Mouse (Mus musculus) adrenal gland, postnatal 10 days (tissue): Measurements from ENCODE around the gene Ddx6. TPM values are rescaled to one million over a fixed set of nuclear protein-coding genes. Genes with fewer than 3 reads are reported as not detected.
"Not testable (repeated sequence)": the region's sequence is repeated elsewhere in the genome, so short reads cannot be mapped to it uniquely, and the experiment has no call there.

ENCODE experiments used
- DNase-seq: peaks from one replicate; pipeline ENCODE4 v3.0.0; 2021; ENCODE audit warnings: mixed read lengths
- total RNA-seq, 2 experiments: library from RNA; stranded (reverse); gene quantifications; 2 replicates each; pipeline ENCODE4 v1.2.3; 2021

Ddx6 gene
- total RNA-seq, 2 experiments from 2014 or later: 106 to 118 TPM

DNA sequence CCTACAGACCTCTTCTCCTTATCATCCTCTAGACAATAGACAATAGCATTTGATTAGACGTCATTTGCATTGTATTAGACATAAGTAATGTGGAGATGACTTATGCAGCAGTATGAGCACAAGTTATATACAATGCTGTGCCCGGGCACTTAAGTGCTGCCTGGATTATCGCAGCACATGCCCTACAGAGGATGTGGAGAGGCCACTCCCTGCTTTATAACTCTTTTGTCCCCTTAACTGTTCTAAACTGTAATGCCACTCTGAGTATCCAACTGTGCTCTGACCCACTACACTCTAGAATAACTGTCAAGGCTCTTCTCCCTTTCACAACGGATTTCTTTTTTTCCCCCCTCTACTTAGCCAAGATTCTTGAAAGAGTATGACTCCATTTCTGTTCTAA lies 10.8 kb upstream of the Ddx6 start:
- no peak for DNase-seq

GRCm38 (mm10) chr9:44594901-44595536 lies 9.7 kb upstream of the Ddx6 start:
- no peak for DNase-seq

GRCm38 (mm10) chr9:44595537-44595930 lies 9.2 kb upstream of the Ddx6 start:
- DNase-seq: no peak

DNA sequence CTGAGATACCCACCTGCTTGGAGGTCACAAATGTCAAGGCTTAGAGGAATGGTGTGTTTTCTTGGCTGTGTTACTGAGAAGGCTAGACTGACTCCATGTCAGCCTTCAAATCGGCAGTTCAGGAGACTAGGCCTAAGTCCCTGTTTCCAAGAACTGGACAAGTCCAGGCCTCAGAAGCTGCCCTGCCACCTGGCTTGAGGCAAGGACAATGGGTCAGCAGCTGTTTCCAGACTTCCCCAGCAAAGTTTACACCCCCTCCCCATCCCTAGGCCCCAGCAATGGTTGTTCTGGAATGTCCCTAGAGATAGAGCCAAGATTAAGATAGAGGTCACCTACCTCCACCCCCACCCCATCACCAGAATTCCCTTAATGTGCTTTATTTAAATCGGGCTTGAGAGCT lies 7.0 kb upstream of the Ddx6 start:
- DNase-seq: no peak

DNA sequence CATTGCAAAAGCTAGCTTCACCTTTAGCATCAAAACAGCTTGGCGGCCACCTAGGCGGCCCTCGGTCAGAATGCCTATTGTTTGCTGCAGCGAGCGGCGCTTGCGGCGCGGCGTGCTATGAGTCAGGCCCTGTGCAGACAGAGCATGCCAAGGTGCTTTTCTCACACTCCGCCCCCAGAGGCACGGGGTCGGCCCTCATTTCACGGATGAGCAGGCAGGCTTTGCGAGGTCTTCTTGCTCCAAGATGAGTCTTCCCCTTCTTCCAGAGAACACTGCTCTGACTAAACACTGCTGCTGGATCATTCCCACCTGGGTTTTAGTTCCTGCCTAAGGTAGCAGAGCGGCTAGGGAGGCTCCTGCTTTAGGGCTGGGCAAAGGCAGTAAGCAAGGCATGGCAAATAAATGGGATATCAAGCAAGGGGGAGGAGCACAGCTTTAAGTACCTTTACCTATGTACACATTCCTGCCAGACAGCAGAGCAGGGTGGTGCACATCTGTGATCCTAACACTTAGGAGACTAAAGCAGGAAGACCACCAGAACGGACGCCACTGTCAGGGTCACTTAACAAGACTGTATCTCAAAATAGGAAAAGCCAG lies 5.7 kb upstream of the Ddx6 start:
- DNase-seq: peak; percentile 48

DNA sequence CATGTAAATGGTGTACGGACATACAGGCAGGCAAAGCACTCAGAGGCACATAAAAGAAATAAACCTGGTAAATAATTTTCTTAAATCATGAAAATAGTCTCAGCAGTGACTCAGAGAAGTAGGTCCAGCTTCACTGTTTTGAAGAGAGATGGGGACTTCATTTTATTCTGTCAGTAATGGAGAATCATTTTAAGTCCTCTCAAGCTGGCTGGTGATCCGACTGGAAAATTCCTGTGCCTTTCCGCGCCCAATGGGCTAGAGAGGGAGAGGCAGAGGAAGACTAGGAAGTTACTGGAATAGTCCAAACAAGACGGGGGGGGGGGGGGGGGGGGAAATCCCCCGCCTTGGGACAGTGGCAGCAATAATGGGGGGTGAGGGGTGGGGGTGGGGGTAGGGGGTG lies 5.1 kb upstream of the Ddx6 start:
- no peak for DNase-seq

- DNase-seq: no peak
Observed at GRCm38 (mm10) chr9:44600801-44601200, 3.9 kb upstream of the Ddx6 start.

DNA sequence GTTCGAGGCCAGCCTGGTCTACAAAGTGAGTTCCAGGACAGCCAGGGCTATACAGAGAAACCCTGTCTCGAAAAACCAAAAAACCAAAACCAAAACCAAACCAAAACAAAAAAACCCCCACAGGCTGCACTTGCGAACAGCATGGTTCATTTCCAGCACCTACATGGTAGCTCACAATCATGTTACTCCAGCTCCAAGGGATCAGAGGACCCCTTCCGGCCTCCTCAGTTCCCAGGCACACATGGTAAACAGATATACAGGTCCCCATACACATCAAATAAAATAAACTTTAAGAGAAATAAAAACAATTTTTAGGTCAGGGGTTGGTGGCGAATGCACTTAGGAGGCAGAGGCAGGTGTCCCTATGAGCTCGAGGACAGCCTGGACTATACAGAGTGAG lies 1.9 kb upstream of the Ddx6 start:
- DNase-seq: no peak

DNA sequence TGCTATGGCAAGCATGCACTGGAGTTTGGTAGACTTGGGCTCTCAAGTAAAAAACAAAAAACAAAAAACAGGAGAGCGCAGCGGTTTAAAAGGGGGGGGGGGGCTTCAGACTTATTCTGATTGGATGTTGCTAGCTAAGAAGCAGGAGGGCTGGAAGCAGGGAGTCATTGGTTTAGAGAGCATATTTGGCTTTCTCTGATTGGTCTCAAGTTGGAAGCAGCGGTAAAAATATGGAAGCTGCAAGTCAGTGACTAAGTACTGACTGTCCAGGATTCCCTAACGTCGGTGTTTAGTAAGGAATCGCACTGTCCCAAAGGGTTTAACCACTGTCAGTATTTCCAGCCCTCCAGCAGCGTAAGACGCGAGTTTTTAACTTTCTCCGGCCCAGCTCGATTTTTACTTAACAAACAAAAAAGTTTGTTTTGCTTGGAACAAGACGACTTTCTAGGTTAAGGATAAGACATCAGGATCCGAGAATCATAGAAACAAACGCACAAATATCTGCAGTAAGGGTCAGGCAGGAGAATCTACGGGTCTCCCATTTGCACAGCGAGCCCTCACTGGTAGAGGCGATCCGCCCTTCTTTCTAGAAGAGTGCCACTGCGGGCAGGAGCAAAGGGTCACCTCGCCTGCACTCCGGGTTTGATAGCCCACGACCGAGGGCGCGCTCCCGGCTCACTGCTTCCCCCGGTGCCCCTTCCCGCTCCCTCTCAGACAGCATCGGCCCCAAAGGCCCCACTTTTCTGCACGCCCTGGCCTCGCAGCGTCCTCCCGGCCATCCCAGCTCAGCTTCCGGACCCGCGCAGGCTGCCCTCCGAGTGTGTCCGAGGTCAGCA lies 1.0 kb upstream of the Ddx6 start:
- DNase-seq: peak; percentile 76

- peak; percentile 88 for DNase-seq
Observed at GRCm38 (mm10) chr9:44604290-44604778, 358 bp upstream of the Ddx6 start.

- DNase-seq: no peak
Observed at GRCm38 (mm10) chr9:44605616-44606165, 999 bp downstream of the Ddx6 start.

GRCm38 (mm10) chr9:44606646-44607045 lies 2.0 kb downstream of the Ddx6 start:
- DNase-seq: no peak

GRCm38 (mm10) chr9:44607306-44607705 lies 2.6 kb downstream of the Ddx6 start:
- DNase-seq: no peak

GRCm38 (mm10) chr9:44610371-44610770 lies 5.7 kb downstream of the Ddx6 start:
- no peak for DNase-seq

GRCm38 (mm10) chr9:44613081-44613480 lies 8.4 kb downstream of the Ddx6 start:
- not testable (repeated sequence) for DNase-seq

GRCm38 (mm10) chr9:44621114-44621513 lies 16.4 kb downstream of the Ddx6 start:
- no peak for DNase-seq

DNA sequence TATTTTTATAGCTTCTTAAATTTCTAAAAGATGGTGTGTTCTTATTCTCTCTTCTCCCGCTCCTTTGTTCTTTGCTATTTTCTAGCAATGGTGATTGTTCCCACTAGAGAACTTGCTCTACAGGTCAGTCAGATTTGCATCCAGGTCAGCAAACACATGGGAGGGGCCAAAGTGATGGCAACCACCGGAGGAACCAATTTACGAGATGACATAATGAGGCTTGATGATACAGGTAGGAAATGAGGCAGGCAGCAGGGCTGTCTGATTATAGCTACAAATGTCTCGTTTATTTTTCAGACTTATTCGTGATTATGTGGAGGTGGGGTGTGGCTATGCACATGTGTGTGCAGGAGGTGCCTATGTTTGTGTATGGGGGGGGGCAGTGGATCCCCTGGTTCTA lies 19.7 kb downstream of the Ddx6 start:
- no peak for DNase-seq

DNA sequence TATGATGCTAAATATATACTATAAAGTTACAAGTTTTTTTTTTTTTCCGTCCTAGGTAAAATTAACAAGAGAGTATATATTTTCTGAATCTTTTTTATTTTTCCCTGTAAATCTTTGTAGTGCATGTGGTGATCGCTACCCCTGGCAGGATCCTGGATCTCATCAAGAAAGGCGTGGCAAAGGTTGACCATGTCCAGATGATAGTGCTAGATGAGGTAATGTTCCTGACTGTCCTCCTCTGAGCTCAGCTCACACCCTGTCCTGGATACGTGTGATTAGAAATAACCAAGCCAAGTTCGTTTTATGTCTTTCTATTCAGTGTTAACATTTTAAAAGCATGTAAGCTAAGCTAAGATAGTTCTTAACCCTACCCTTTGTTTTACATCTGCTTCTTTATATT lies 21.6 kb downstream of the Ddx6 start:
- no peak for DNase-seq

DNA sequence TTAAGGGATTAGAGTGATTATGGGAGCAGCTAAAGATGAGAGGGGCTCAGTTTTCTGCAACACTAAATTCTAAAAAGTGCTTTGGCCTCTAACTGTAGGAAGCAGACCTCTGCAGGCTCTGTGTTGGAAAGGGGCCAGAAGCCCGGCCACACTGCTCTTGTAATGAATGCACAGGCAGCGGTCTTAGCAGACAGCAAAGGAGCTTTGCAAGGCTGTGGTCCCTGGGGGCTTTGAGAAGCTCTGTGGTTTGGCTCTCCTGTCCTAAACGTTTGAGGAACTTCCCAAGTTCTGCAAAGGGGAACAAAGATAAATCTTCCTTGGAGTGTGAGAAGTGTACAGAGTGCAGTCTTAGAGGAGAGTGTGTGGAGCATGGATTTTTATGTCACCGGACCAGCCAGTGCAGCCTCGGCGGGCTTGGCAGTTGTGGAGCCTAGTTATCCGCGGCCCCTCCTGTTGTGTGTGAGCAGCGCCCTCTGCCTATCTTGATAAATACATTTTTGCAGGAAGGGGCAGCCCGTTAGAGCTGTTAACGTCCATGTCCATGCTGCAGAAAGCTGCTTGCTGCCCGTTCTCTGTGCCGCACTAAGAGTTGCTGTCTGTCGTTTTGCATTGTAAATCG lies 33.0 kb downstream of the Ddx6 start:
- DNase-seq: peak; percentile 71

DNA sequence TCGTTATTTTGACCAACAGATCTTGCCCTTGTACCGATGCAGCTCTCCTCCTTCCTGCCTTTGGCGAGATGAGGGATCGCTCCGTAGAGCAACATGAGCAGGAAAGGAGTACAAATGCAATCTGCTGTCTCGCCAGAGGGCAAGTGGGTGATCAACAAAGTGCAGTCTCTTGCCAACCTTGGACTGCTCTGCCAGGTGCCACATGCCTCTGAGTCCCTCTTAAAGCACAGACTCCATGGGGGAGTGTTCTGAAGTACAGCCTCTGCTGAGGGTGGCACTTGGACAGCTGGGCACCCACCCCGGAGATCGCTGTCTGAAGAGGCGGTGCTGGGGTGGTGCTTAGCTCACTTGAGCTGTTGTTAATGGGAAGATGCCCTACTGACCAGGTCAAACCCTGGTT lies 34.0 kb downstream of the Ddx6 start:
- DNase-seq: peak; percentile 48

- DNase-seq: not testable (repeated sequence)
Observed at GRCm38 (mm10) chr9:44640028-44640427, 35.3 kb downstream of the Ddx6 start.

- DNase-seq: no peak
Observed at GRCm38 (mm10) chr9:44640646-44641357, 36.1 kb downstream of the Ddx6 start.
